Mouse (Mus musculus): ENCODE results near the gene Acoxl.

- TF ChIP-seq CTCF (IDR thresholded peaks at IDR 0.05; ENCODE audit: extremely low read depth, insufficient read depth, low read length) = no peak
- TF ChIP-seq POLR2A (IDR thresholded peaks at IDR 0.05; ENCODE audit: extremely low read depth, insufficient read depth, low read length) = no peak
Observed at GRCm38 (mm10) chr2:128020039-128020907, 181.6 kb downstream of the Acoxl start.

All from cortical plate, adult 2 months (tissue).